Mouse (Mus musculus) lung, postnatal 0 days (tissue): ENCODE results near the gene Rab35.

ENCODE experiments used
- CTCF ChIP-seq: IDR thresholded peaks from 2 replicates; pipeline ENCODE4 v1.5.1; 2016; ENCODE audit warnings: antibody characterized with exemption, mild to moderate bottlenecking
- EP300 ChIP-seq: IDR thresholded peaks from 2 replicates; pipeline ENCODE4 v1.6.1; 2016; ENCODE audit warnings: antibody characterized with exemption, mild to moderate bottlenecking, control low read depth

DNA sequence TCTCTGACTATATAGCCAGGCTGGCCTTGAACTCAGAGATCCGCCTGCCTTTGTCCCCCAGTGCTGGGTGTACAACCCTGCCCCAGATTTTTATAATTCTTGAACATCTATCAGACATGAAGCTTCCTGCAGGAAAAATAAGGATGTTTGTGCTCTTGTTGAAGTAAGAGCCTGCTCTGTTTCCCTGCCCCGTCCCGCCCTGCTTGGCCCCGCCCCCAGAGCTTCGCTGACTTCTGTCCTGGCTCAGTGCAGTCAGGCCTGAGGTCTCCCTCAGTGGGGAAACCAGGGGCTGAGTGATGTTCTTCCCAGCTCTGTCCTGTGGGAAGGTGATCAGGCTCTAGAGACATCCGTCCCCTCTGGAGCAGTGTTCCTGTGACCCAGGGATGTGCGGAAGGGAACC lies 9.0 kb upstream of the Rab35 start:
- TF ChIP-seq CTCF (no peak), EP300 (no peak)
